Mouse (Mus musculus) midbrain, embryonic 15.5 days (tissue): ENCODE data around the gene Tcf21. TPM values are rescaled to one million over a fixed set of nuclear protein-coding genes. Genes with fewer than 3 reads are reported as not detected.

ENCODE experiments used
- ATAC-seq: fragments of 200-750 bp; cut with Nextera tagmentation; replicated peaks from 2 replicates; pipeline ENCODE4 v1.8.0; 2017; ENCODE audit warnings: moderate TSS enrichment
- H3K27ac ChIP-seq: fragments of 300-500 bp; sonication (generic); 2 replicates; pipeline ENCODE4 v1.5.1; 2015; ENCODE audit warnings: mild to moderate bottlenecking, inconsistent platforms
- H3K27me3 ChIP-seq: fragments of 300-500 bp; sonication (generic); replicated peaks from 2 replicates; pipeline ENCODE4 v1.6.1; 2015; ENCODE audit warnings: inconsistent platforms
- H3K36me3 ChIP-seq: fragments of 300-500 bp; sonication (generic); replicated peaks from 2 replicates; pipeline ENCODE4 v1.6.1; 2015; ENCODE audit warnings: inconsistent platforms
- H3K4me1 ChIP-seq: fragments of 300-500 bp; sonication (generic); 2 replicates; pipeline ENCODE4 v1.6.1; 2015; ENCODE audit warnings: inconsistent platforms
- H3K4me2 ChIP-seq: fragments of 300-500 bp; sonication (generic); 2 replicates; pipeline ENCODE4 v1.6.1; 2015; ENCODE audit warnings: inconsistent platforms, mild to moderate bottlenecking, moderate library complexity
- H3K4me3 ChIP-seq: fragments of 300-500 bp; sonication (generic); 2 replicates; pipeline ENCODE4 v1.5.1; 2015; ENCODE audit warnings: mild to moderate bottlenecking, inconsistent platforms
- H3K9ac ChIP-seq: fragments of 300-500 bp; sonication (generic); 2 replicates; pipeline ENCODE4 v1.6.1; 2015; ENCODE audit warnings: mild to moderate bottlenecking, inconsistent platforms
- H3K9me3 ChIP-seq: fragments of 300-500 bp; sonication (generic); 2 replicates; pipeline ENCODE4 v1.6.1; 2016; ENCODE audit warnings: inconsistent platforms
- WGBS: fragments of 180-500 bp; shearing (Covaris S2); methylation state at CpG from one replicate; pipeline ENCODE4 v1.1.7; 2015; ENCODE audit warnings: mixed read lengths; 5-methylcytosine and 5-hydroxymethylcytosine counted together
- polyA plus RNA-seq: library from polyadenylated mRNA; unstranded; fragments of >200 nt; fragmentation: Nextera tagmentation; extraction: Ambion mirVana; gene quantifications from 2 replicates; pipeline ENCODE4 v1.2.1, GENCODE M21; 2015

Tcf21 gene
- polyA plus RNA-seq = 0.31 and 0.36 TPM in 2 replicates

- H3K9me3 ChIP-seq = no peaks in the 10 kb centered on the region
- no peak within 1 kb of the TSS for H3K27ac ChIP-seq
- peaks cover 82% of the 10 kb centered on the region for H3K27me3 ChIP-seq
- H3K4me2 ChIP-seq = no peak within 1 kb of the TSS
- no peak within 1 kb of the TSS for H3K9ac ChIP-seq
- ATAC-seq = no peak
- no peak within 1 kb of the TSS for H3K4me3 ChIP-seq
- 2% methylated on average over 20 of the region's 20 CpGs for WGBS
- H3K36me3 ChIP-seq = no peaks in the 10 kb centered on the region
- peaks cover 5% of the 10 kb centered on the region; the same call in 1 of the 2 replicates for H3K4me1 ChIP-seq
Measured at GRCm38 (mm10) chr10:22819871-22820590, at the start of gene Tcf21. Gene Tcf21, minus strand, starts transcription at chr10:22820174.

- 41% methylated on average over 8 of the region's 8 CpGs for WGBS
- ATAC-seq = no peak; the same call in 1 of the 2 replicates
- H3K4me2 ChIP-seq = no peak overlapping the region
Measured at GRCm38 (mm10) chr10:22868386-22868918, 48.5 kb upstream of the Tcf21 start.

DNA sequence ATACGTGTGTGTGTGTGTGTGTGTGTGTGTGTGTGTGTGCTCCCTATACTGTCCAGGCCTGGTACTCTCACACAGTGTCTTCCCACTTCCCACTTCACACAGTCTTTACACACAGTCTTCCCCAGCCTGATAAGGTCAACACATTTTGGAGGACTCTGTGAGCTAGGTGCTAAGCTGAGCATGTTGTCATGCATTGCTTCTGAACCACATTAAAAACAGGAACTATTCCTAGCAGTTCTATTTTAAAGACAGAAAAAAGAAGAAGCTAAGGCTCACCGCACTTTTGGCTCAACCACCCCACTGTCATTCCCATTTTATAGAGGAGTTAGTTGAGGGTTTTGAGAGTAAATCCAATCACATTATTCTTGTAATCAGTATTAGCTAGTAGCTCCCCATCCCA, 47.2 kb upstream of the Tcf21 start:
- H3K4me2 ChIP-seq = no peak overlapping the region
- no peaks in the 10 kb centered on the region for H3K36me3 ChIP-seq
- ATAC-seq = no peak
- 90% methylated on average over 2 of the region's 2 CpGs for WGBS
- no peaks in the 10 kb centered on the region for H3K4me1 ChIP-seq
- no peaks in the 10 kb centered on the region for H3K27me3 ChIP-seq
- no peak overlapping the region for H3K27ac ChIP-seq
- H3K9ac ChIP-seq = no peak overlapping the region
- no peak overlapping the region for H3K4me3 ChIP-seq
- no peaks in the 10 kb centered on the region for H3K9me3 ChIP-seq

More at GRCm38 (mm10) chr10:22868386-22868918, 48.5 kb upstream of the Tcf21 start:
- no peak overlapping the region for H3K27ac ChIP-seq
- no peaks in the 10 kb centered on the region for H3K27me3 ChIP-seq
- no peaks in the 10 kb centered on the region for H3K36me3 ChIP-seq
- no peaks in the 10 kb centered on the region for H3K4me1 ChIP-seq
- no peak overlapping the region for H3K4me3 ChIP-seq
- H3K9ac ChIP-seq = no peak overlapping the region
- H3K9me3 ChIP-seq = no peaks in the 10 kb centered on the region

DNA sequence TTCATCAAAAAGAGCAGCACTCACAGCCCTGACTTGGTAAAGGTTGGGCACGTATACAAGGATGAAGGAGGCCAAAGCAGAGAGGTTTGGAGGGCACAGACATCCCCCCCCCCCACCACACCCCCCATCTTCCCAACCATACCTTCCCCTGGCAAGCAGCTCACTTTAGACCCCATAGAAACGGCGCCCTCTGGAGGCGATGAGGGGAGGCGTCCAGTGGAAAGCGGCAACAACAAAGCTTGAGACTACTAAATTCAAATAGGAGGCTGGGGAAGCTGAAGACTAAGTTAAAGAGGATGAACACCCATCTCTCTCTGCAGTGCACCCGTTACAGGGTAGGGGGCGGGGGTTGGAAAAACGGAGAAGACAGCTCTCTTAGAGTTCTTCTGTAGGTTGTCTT, 38.1 kb upstream of the Tcf21 start:
- no peaks in the 10 kb centered on the region for H3K27me3 ChIP-seq
- H3K36me3 ChIP-seq = no peaks in the 10 kb centered on the region
- H3K27ac ChIP-seq = no peak overlapping the region
- no peak for ATAC-seq
- H3K9ac ChIP-seq = no peak overlapping the region
- H3K9me3 ChIP-seq = no peaks in the 10 kb centered on the region
- no peak overlapping the region for H3K4me2 ChIP-seq
- WGBS = 35% methylated on average over 9 of the region's 9 CpGs
- no peak overlapping the region for H3K4me3 ChIP-seq
- H3K4me1 ChIP-seq = no peaks in the 10 kb centered on the region

GRCm38 (mm10) chr10:22854330-22854729, 34.4 kb upstream of the Tcf21 start:
- ATAC-seq = no peak
- no peaks in the 10 kb centered on the region for H3K9me3 ChIP-seq
- H3K9ac ChIP-seq = no peak overlapping the region
- H3K36me3 ChIP-seq = no peaks in the 10 kb centered on the region
- 26% methylated on average over 7 of the region's 7 CpGs for WGBS
- no peak overlapping the region for H3K4me3 ChIP-seq
- H3K4me1 ChIP-seq = no peaks in the 10 kb centered on the region
- H3K4me2 ChIP-seq = no peak overlapping the region
- no peaks in the 10 kb centered on the region for H3K27me3 ChIP-seq
- H3K27ac ChIP-seq = no peak overlapping the region

DNA sequence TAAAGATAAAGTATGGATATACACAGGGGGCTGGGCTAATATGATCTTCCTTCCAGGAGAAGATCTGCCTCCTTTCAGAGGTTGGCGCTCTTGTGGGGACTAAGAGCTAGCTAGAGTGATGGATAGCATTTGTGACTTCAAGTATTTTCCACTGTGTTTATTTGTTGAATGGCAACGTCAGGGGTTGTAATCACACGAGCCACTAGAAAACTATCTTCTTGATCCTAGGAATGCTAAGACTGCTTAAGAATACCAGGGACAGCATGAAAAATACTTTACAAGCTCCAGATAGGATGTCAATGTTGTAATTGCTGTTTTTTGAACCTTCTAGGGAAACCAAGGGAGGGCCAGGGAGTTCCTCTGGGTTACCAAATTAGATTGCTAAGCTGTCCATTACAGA, 25.4 kb upstream of the Tcf21 start:
- H3K27me3 ChIP-seq = peaks cover 57% of the 10 kb centered on the region
- ATAC-seq = no peak
- 5% methylated on average over 3 of the region's 3 CpGs for WGBS

DNA sequence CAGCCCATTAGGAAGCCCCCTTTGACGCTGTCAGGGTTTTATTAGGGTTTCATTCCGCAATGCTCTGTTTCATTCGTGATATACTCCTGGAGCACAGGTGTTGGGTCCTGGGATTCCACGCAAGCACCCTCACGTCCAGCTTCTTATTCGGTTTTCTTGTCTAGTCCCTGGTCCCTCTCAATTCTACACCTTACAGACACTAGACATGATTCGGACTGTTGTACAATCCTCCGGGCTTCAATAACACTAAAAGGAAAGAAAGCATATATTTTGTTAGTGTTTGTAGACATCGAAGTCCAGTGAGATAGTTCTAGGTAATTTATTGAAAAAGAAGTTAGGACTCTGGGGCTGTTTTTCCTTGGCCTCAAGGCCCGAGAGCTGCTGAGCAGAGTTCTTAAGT, 24.8 kb upstream of the Tcf21 start:
- ATAC-seq = no peak
- Histone ChIP-seq H3K9ac (no peak overlapping the region), H3K36me3 (no peaks in the 10 kb centered on the region), H3K9me3 (no peaks in the 10 kb centered on the region), H3K4me2 (no peak overlapping the region), H3K27me3 (peaks cover 60% of the 10 kb centered on the region), H3K4me1 (peaks cover 4% of the 10 kb centered on the region), H3K27ac (no peak overlapping the region), H3K4me3 (no peak overlapping the region)
- WGBS = 9% methylated on average over 10 of the region's 10 CpGs

More for the DNA sequence above, 25.4 kb upstream of the Tcf21 start:
- no peak overlapping the region for H3K4me3 ChIP-seq
- no peak overlapping the region for H3K27ac ChIP-seq
- no peak overlapping the region for H3K9ac ChIP-seq
- no peaks in the 10 kb centered on the region for H3K9me3 ChIP-seq
- no peaks in the 10 kb centered on the region for H3K36me3 ChIP-seq
- no peak overlapping the region for H3K4me2 ChIP-seq
- H3K4me1 ChIP-seq = peaks cover 4% of the 10 kb centered on the region

DNA sequence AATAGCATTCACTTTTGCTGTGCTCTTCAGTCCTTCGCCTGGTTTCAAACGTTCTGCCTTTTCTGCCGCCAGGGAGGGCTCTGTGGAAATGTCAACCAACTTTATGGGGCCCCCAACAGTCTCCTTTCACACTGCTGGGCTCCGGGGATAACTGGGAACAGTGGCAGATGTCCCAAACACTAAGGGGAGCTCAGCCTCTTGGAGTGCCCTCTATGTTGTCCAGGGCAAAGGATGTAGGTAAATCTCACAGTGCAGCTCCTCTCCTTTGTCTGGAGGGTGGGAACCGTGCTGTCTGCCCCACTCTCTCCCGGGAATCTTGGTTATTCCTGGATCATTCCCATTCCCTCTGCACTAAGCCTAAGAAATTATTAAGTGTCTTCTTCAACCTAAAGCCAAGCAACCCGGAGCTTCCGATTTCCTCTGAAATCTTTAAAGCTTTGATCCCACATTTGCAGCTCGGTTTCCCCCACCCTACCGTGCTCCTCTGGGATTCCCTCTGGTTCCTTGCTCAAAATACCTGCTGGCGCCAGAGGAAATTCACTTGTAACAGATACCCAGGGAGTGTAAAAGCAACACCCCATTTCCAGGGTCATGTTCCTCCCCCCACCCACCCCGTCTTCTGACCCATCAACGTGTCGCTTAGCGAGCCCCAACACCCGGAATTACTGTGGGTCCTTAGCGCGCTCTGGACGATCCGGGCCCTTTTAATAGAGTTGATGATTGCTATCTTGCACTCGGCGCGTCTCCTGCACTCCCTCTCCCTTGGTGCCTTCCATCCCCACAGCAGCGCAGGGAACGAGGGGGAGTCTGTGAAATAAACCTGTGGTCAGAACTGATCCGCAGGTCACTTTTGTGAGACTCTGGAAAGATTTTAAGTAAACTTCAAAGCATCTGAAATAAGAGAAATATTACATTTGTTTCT, 23.7 kb upstream of the Tcf21 start:
- no peak overlapping the region; the same call in 1 of the 2 replicates for H3K4me3 ChIP-seq
- peak; percentile 66 for ATAC-seq
- no peak overlapping the region for H3K27ac ChIP-seq
- no peak overlapping the region for H3K9ac ChIP-seq
- H3K9me3 ChIP-seq = no peaks in the 10 kb centered on the region
- peaks cover 68% of the 10 kb centered on the region for H3K27me3 ChIP-seq
- WGBS = under 1% methylated on average over 26 of the region's 26 CpGs
- H3K4me1 ChIP-seq = peaks cover 4% of the 10 kb centered on the region
- H3K4me2 ChIP-seq = peak overlapping the region; percentile 26; the same call in 1 of the 2 replicates
- no peaks in the 10 kb centered on the region for H3K36me3 ChIP-seq

- H3K9ac ChIP-seq = no peak overlapping the region
- H3K36me3 ChIP-seq = no peaks in the 10 kb centered on the region
- no peak overlapping the region for H3K4me2 ChIP-seq
- H3K4me3 ChIP-seq = no peak overlapping the region
- H3K27ac ChIP-seq = no peak overlapping the region
- H3K4me1 ChIP-seq = peaks cover 4% of the 10 kb centered on the region
- no peaks in the 10 kb centered on the region for H3K9me3 ChIP-seq
- peaks cover 73% of the 10 kb centered on the region for H3K27me3 ChIP-seq
- peak; percentile 50 for ATAC-seq
- 2% methylated on average over 17 of the region's 17 CpGs for WGBS
Measured at GRCm38 (mm10) chr10:22842781-22843439, 22.9 kb upstream of the Tcf21 start.

- no peak for ATAC-seq
- H3K27ac ChIP-seq = no peak overlapping the region
- no peak overlapping the region for H3K4me2 ChIP-seq
- peaks cover 4% of the 10 kb centered on the region for H3K4me1 ChIP-seq
- no peaks in the 10 kb centered on the region for H3K36me3 ChIP-seq
- H3K4me3 ChIP-seq = no peak overlapping the region
- no peaks in the 10 kb centered on the region for H3K9me3 ChIP-seq
- peaks cover 76% of the 10 kb centered on the region for H3K27me3 ChIP-seq
- no peak overlapping the region for H3K9ac ChIP-seq
- 5% methylated on average over 4 of the region's 4 CpGs for WGBS
Measured at GRCm38 (mm10) chr10:22842113-22842512, 22.1 kb upstream of the Tcf21 start.

GRCm38 (mm10) chr10:22826244-22826643, 6.3 kb upstream of the Tcf21 start:
- no peak for ATAC-seq
- H3K27ac ChIP-seq = no peak overlapping the region
- no peaks in the 10 kb centered on the region for H3K36me3 ChIP-seq
- no peaks in the 10 kb centered on the region for H3K4me1 ChIP-seq
- H3K27me3 ChIP-seq = peaks cover 35% of the 10 kb centered on the region
- no peak overlapping the region for H3K9ac ChIP-seq
- 86% methylated on average over 2 of the region's 2 CpGs for WGBS
- H3K4me3 ChIP-seq = no peak overlapping the region
- no peak overlapping the region for H3K4me2 ChIP-seq
- H3K9me3 ChIP-seq = no peaks in the 10 kb centered on the region

DNA sequence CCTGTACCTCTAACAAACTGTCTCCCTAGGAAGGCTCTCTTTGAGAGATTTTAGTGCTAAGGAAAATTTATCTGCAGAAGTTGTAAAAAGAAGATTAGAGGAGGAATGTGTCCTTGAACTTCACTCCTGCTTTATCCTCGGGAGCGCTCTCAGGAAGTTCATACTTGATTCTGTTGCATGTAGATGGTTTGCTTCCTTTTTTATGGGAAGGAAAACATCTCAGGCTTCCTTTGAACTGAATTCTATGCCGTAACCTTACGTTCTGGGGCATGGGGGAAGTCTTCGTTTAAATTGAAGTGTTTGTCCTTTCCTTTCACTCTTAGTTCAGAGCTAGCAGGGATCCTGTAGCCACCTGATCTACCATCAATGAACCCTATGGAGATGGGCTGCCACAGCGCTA, 2.9 kb upstream of the Tcf21 start:
- Histone ChIP-seq H3K4me2 (no peak overlapping the region), H3K9ac (no peak overlapping the region), H3K9me3 (no peaks in the 10 kb centered on the region), H3K27me3 (peaks cover 58% of the 10 kb centered on the region), H3K36me3 (no peaks in the 10 kb centered on the region), H3K4me3 (no peak overlapping the region), H3K4me1 (peaks cover 5% of the 10 kb centered on the region; the same call in 1 of the 2 replicates), H3K27ac (no peak overlapping the region)
- WGBS = 15% methylated on average over 6 of the region's 6 CpGs
- ATAC-seq = no peak
